Mouse (Mus musculus) heart, adult 18-20 months (tissue): ENCODE results near the gene Tm9sf4. TPM values are rescaled to one million over a fixed set of nuclear protein-coding genes. Genes with fewer than 3 reads are reported as not detected.

Source experiments
- DNase-seq, 2 experiments: peaks; one replicate each; pipeline ENCODE4 v3.0.0; 2021 to 2022; ENCODE audit warnings: mixed read lengths in 1 of 2
- total RNA-seq, 2 experiments: library from RNA; stranded (reverse); gene quantifications; 2 replicates each; pipeline ENCODE4 v1.2.3; 2021

Tm9sf4 gene
- total RNA-seq, 2 experiments from 2014 or later, result 36.6 to 44.4 TPM

- DNase-seq, result no peak
These were observed 3.8 kb upstream of the Tm9sf4 start for GRCm38 (mm10) chr2:153157270-153157669.

- DNase-seq, result no peak
These were observed 970 bp upstream of the Tm9sf4 start for GRCm38 (mm10) chr2:153160133-153160532.

DNA sequence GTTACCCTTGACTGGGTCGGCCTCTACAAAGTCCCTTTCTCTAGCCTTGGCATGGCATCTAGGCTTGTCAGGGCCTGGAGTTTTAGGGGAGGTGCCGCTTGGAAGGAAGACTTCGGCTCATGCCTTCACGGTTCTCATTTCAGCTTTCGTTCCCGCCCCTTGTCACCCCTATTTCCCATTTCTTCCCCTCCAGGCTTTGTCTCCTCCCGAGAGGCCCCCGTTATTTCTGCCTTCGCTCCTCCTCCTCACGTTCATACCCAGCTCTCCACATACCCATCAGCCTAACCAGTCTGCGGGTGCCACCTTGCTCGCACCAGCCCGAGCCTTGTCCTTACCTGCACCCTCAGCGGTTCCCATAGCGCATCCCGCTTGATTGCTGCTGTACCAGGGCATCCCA is 579 bp downstream of the Tm9sf4 start:
- DNase-seq, result no peak

DNA sequence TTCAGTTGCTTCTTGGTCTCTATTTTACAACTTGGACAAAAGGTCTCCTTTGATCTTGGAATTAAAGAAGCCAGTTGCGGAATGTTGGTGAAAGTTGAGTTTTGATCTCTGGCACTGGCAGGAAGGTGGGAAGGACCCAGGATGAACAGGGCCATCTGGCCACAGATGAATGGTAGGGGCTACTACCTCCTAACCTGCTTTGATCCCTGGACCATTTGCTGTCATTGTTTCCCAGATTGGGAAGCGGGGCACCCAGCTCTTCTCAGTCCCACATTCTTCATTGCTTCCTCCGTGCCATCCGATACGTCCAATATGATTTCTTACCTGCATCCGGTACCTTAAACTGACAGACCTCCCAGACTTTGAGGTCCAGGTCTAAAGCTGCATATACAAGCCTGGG is 6.0 kb downstream of the Tm9sf4 start:
- DNase-seq, result no peak

GRCm38 (mm10) chr2:153168134-153168820 is 7.2 kb downstream of the Tm9sf4 start:
- DNase-seq, result peak; percentile 38 to 41

GRCm38 (mm10) chr2:153170490-153171224 is 9.6 kb downstream of the Tm9sf4 start:
- no peak for DNase-seq

DNA sequence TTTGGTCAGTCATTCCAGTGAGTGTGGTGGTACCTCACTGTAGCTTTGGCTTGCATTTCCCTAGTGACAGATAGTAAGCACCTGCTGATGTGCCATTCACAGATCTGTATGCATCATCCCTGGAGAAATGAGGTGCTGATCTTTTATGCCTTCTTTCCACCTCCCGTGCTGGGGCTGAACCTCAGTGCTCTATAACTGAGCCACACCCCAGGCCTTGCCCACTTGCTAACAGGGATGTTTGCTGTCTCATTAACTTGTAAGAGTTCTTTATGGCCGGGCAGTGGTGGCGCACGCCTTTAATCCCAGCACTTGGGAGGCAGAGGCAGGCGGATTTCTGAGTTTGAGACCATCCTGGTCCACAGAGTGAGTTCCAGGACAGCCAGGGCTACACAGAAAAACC is 10.9 kb downstream of the Tm9sf4 start:
- no peak for DNase-seq

- peak in 1 of 2 experiments; percentile 12 for DNase-seq
These were observed 15.0 kb downstream of the Tm9sf4 start for GRCm38 (mm10) chr2:153175995-153176570.

- DNase-seq, result no peak
These were observed 16.1 kb downstream of the Tm9sf4 start for GRCm38 (mm10) chr2:153177188-153177587.

DNA sequence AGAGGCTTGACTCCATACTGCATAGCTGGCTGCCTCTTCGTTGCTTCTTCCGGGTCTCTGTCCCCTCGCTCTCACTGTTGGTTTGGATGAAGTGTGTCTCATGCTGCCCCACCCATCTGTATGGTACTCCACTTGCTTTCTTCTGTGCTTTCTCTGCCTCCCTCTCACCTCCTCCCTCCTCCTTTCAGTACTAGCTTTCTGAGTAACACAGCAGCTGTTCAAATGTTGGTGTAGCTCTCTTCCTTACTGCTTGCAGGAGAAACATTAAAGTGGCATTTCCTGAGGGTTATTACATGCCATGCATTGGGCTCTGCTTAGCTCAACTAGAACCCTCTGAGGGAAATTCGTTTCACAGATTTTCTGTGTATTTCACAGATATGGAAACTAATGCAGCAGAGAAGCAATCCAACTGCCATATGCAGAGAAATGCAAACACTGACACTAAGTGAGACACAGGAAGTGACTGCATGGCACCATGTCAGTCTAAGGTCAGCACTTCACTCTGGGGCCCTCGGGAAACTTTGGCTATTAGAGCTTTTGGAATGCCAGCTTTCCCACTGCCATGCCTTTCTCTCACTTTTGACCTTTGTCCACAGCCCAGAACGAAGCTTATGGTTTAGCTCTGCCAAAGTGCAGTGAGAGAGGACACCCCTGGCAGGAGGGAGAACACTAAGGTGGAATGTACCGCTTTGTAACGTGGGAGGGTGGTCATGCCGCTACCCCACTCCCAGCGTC is 18.2 kb downstream of the Tm9sf4 start:
- DNase-seq, result no peak

DNA sequence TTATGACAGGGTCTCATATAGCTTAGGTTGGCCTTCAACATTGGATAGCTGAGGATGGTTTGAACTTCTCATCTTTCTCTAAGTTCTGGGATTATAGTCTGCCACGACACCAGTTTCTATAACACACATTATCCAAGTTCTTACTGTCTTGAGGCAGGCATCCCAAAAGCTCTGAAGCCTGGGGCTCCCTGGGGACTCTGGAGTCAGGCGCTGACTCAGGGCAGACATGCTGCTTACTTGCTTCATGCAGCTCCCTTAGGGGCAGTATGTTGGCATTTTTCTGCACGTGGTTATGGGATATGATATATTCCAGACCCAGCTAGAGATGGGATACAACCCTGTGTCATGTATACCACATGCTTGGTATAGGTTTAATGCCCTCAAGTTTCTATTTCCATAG is 18.9 kb downstream of the Tm9sf4 start:
- DNase-seq, result no peak

GRCm38 (mm10) chr2:153186176-153186591 is 25.1 kb downstream of the Tm9sf4 start:
- peak in 1 of 2 experiments; percentile 15 for DNase-seq

DNA sequence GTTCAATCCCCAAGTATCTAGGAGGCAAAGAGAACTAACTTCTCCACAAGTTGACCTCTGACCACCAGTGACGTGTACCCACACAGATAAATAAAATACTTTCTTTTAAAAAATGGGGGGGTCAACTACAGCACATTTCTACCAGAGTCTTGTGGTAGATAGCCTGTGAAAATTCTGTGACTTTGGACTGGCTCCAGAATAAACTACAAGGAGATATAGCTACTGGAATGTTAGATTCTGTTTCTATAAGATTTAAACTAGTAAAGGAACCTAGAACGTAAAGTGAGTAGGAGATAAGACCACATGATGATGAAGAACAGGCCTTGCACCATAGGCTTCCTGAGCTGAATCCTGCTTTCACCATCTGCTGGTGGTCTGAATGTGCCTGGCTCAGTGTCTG is 26.7 kb downstream of the Tm9sf4 start:
- DNase-seq, result no peak

GRCm38 (mm10) chr2:153191242-153191641 is 30.1 kb downstream of the Tm9sf4 start:
- DNase-seq, result no peak

DNA sequence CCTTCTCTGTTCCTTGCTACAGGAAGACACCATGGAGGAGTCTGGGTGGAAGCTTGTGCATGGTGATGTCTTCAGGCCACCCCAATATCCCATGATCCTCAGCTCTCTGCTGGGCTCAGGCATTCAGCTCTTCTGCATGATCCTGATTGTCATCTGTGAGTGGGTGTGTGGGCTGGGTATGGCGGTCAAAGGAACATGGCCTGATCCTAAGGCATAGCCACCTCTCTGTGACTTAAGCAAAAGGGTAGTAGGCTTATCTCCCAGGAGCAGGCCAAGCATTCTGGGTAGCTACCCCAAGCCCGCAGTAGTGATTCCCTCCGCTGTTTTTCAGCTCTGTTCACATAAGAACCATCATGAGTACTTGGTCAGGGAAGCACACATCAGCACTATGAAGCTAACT is 33.2 kb downstream of the Tm9sf4 start:
- no peak for DNase-seq

DNA sequence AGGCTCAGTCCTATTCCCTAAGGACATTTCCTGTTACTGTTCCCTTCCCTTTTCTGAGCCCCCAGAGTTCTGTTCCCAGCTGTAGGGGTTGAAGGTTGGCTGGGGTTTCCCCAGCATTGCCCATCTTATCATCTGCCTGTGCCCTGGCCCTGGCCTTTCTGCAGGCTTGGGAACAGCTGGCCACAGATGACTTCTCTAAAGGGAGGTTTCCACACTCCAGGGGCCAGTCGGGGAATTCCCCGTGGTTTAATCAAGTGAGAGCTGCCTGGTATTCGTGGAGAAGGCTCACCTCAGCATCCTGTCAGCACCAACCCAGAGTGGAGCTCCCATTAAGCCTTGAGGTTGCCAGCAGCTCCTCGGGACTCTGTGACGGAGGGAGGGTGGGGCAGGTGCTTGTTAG is 37.4 kb downstream of the Tm9sf4 start:
- peak in 1 of 2 experiments; percentile 38 for DNase-seq

DNA sequence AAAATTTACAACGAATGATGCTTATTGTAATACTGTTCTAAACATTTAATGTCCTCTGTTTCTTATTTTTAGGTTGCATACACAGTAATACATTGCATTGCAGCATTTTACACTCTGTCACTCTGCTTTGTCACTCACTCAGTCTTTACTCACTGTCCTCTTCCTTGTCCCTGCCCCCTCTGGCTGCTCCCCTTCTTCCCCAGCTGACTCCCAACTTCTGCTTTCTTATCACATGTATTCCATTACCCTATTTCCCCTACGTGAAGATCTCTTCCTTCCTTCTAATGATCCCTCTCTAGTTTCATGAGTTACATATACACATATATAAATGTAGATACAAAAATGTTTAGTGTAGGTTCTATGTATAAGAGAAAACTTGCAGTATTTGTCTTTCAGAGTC is 38.0 kb downstream of the Tm9sf4 start:
- DNase-seq, result peak in 1 of 2 experiments; percentile 53

DNA sequence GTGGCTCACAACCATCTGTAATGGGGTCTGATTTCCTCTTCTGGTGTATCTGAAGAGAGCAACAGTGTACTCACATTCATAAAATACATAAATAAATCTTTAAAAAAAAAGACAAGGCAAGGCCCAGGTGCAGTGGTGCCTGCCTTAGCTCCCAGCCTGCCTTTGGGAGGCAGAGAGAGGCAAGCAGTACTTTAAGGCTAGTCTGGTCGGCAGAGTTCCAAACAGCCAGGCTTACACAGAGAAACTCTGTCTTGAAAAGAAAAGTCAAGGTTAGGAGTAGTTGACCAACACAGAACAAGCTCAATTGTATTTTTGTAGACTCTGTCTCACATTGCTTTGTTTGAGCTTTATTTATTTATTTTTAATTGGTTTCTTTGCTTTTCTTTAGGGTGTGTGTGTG is 41.7 kb downstream of the Tm9sf4 start:
- DNase-seq, result no peak

DNA sequence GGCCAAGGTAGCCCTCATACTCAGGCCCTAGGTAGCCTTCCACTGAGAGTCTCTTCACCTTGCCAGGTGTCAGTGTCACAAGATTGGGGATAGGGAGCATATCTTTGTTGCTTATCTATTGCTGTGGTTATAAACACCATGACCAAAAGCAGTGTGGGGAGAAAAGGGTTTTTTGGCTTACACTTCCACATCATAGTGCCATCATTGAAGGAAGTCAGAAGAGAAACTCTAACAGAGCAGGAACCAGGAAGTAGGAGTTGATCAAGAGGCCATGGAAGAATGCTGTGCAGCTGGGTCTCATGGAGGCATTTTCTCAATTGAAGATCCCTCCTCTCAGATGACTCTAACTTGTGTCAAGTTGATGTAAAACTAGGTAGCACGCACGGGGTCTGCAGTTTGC is 47.0 kb downstream of the Tm9sf4 start:
- no peak for DNase-seq

DNA sequence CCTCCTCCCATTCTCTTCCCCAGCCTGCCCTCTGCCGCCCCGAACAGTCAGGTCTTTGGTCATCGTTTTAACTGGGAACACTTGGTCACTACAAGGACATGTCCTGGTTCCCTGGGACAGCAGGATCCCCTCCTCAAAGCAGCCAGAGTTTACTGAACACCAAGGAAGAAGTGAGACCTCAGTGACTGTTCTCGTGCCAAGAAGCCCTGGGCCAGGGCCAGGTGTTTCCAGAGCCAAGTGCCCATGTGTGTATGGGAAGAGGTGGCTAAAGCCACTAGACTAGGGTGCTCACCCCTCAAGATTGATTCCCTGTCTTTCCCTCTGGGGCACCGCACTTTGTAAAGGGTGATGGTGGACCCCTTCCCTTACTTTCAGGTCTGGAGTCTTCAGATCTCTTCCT is 48.2 kb downstream of the Tm9sf4 start:
- DNase-seq, result no peak

DNA sequence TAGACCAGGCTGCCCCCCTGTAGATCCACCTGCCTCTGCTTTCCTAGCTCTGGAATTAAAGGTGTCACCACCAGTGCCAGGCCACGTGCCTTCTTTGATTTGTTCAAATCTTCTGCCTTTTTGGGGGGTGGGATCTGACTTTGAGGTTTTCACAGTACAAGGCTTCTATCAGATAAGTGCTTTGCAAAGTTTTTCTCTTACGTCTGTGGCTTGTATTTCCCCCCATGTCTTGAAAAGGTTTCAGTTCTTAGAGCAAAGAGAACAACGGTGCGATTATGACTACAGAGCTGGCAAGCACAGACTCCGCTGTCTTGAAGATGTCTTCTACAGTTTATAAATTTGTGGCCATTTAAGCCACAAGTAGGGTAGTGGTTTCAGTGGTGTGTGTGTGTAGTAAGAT is 50.3 kb downstream of the Tm9sf4 start:
- no peak for DNase-seq

DNA sequence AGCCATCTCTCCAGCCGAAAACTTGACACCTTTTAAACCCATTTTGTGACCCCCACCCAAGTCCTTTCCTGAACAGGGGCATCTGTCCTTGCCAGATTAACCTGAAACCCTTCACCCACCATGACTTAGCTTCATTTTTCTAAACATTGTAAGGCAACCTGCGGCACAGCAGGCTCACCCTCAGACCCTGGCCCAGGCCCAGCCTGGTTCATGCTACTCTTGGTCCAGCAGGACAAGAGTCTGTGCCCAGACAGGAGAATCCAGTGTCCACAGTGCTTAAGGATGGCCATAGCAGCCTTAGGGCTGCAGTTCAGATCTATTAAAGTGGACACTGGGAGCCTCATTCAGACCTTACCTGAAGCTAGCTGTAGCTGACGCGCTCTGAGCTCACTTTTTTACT is 52.2 kb downstream of the Tm9sf4 start:
- no peak for DNase-seq

DNA sequence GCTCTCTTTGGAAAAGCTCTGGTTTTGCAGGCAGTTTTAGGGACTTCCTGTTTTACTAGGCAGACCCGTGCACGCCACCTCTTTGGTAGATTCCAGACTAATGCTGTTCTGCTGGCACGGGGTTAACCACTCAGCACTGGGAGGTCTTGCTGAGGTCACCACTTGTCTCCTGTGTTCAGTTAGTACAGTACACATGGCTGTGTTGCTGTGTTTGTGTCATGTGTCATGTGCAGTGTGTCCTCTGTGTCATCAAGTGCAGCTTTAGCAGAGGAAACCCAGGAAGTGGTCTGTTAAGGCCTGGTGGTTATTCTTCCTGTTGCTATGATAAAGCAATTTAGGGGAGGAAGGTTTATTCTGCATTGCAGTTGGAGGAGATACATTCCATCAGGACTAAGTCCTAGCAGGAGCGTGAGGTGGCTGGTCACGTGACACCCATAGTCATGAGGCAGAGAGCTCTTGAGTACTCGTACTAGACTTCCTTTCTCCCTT is 53.7 kb downstream of the Tm9sf4 start:
- DNase-seq, result peak in 1 of 2 experiments; percentile 18
